Mouse (Mus musculus) thymus, postnatal 36 days (tissue): ENCODE results near the gene Immp2l.

ENCODE experiments used
- DNase-seq, 2 experiments: peaks; one replicate each; pipeline ENCODE4 v3.0.0; 2022; ENCODE audit warnings: mixed read lengths in 2 of 2

Gene Immp2l

GRCm38 (mm10) chr12:41322018-41322417 lies 298.1 kb downstream of the Immp2l start:
- no peak for DNase-seq

GRCm38 (mm10) chr12:41324418-41324817 lies 300.5 kb downstream of the Immp2l start:
- no peak for DNase-seq

DNA sequence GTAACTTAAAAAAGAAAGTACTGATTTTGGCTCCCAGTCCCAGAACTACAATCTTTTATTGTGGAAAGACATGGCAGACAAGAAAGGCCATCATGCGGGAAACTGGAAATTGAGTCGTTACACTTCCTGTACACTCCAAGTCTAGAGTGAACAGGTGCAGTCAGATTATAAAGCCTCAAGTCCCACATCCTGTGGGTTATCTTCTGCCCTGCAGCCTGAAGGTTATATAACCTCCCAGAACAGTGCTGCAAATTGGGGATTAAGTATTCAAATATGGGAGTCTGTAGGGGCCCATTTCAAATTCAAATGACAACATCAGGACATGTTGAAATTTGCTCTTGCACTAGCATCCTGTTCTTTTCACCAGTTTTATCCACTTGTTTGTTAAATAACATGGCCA lies 301.9 kb downstream of the Immp2l start:
- DNase-seq: no peak

DNA sequence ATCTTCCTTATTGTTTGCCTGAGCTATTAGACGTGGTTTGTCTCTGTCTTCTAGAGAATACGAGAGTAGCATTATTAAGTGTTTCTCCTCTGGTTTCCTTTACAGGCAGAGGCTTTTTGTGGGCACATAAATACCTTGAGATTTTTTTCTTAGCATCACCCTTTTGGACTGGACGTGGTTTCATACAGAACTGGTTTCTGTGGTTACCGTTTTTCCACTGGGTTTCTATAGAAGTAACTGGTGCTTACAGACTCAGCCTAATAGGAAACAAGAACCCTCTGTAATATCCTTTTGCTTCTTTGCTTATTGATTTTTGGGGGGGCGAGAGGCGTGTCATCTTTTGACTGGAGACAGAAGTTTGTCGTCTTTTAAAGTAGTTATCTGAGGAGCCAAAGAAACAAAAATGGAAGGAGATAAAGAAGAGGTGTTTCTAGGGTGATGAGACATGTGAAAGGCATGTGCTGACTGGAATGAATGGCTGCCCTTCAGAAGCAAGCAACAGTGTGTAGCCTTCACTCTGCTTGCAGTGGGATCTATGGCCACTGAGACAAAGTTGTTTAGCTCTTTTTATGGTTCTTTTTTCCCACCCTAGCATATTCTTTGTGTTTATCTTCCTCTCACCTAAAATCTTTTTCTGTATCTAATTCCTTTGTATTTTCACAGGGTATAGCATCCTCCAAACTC lies 307.2 kb downstream of the Immp2l start:
- DNase-seq: no peak

- no peak for DNase-seq
These were observed 321.7 kb downstream of the Immp2l start for GRCm38 (mm10) chr12:41345621-41346020.

DNA sequence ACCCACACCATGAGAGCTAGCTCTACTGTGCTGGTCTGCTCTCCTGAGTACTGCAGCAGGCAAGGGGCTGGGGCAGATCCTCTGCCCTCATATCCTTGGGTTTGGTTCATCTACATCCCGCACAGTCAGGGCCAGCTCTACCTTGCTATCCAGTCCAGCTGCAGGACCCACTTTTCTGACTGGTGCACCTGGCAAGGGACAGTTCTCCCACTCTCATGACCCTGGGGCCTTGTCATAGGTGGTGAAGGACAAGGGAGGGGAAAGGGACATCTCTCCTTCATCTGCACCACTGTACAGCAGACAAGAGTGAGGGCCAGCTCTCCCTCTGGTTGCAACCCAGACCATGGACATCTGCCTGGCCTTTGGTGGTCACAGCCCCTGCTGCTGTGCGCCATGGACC lies 323.6 kb downstream of the Immp2l start:
- DNase-seq: no peak

- no peak for DNase-seq
These were observed 325.5 kb downstream of the Immp2l start for GRCm38 (mm10) chr12:41349386-41349785.

DNA sequence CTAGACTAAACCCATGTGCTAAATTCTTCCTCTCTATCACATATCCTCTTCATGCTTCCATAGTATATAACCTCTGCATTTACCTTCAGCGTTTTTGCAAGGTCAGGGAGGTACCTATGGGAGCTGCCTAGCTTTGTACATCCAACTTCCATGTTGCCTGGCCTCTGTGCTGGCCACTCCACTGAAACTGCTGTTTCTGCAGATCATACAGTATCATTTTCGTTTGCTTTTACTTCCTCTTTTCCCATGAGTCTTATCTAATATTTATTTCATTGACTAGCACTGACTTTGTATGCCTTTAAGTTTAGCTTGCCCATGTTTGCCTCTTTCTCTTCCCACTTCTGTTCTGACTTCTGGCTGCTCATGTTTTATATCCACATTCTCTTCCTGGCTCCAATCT lies 325.9 kb downstream of the Immp2l start:
- no peak for DNase-seq

DNA sequence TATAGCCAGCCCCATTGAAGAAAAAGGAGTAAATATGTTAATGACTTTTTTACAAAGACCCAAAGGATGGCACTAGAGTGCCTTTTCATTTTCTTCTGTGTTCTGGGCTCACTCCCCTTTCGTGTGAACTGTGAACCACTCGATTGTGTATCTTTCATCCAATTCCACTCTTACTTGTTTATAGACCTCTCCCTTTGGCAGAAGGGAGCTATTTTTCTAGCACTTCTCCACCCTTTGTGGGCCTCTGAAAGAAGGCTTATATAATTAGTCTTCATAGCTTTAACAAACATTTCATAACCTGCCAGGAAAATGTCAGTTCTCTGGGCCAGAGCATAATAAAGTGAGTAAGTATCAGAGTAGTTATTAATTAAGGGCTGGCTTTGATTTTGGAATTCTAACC lies 327.4 kb downstream of the Immp2l start:
- DNase-seq: no peak

DNA sequence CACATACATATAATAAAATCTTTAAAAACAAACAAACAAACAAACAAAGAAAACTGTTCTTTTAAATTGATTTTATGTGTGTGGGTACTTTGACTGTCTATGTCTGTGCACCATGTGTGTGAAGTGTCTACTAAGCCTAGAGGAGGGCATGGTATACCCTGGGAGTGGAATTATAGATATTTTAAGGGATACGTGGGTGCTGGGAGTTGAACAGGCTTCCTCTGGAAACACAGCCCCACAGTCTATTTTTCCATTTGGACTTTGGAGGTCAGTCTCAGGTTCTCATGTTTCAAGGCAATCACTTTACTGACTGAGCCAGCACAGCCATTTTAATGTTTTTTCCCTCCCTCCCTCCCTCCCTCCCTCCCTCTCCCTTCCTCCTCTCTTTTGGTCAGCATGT lies 331.0 kb downstream of the Immp2l start:
- no peak for DNase-seq

GRCm38 (mm10) chr12:41356040-41356439 lies 332.1 kb downstream of the Immp2l start:
- DNase-seq: no peak

GRCm38 (mm10) chr12:41386685-41387084 lies 362.8 kb downstream of the Immp2l start:
- no peak for DNase-seq

- DNase-seq: no peak
These were observed 370.3 kb downstream of the Immp2l start for GRCm38 (mm10) chr12:41394231-41394630.

GRCm38 (mm10) chr12:41401136-41401535 lies 377.2 kb downstream of the Immp2l start:
- no peak for DNase-seq

DNA sequence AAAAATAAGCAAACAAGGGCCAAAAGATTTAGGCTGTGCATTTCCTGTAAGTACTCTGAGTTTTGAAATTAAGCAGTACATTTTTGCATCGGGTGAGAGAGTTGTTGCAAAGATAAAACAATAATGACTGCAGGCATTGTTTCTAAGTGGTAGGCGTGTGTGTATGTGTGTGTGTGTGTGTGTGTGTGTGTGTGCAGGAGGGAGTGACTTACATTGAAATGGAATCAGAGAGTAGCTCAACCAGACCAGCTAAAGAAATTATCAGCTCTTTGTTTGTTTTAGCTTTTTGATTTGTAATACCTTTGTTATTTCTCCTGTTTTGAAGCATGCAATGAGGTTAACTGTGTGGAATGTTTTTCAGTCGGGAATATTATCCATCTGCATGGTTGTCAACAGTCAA lies 378.0 kb downstream of the Immp2l start:
- no peak for DNase-seq

DNA sequence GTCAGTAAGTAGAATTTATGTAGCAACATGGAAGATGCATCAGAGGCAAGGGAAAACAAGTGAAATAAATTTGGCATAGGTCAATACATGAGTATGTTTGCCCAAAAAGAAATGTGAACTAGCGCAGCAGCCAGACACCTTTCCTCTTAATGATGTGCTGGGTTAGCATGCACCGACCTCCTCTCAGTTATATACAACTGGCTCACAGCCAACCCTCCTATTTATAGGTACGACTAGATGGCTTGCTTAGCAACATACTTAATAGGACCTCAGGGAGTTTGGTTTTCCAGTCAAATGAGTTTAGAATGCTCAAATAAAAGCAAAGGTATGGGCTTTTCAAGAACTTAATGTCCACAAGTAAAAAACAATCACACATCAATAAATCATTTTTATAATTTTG lies 385.5 kb downstream of the Immp2l start:
- DNase-seq: no peak

- no peak for DNase-seq
These were observed 392.7 kb downstream of the Immp2l start for GRCm38 (mm10) chr12:41416635-41417034.

- no peak for DNase-seq
These were observed 393.2 kb downstream of the Immp2l start for GRCm38 (mm10) chr12:41417099-41417498.

DNA sequence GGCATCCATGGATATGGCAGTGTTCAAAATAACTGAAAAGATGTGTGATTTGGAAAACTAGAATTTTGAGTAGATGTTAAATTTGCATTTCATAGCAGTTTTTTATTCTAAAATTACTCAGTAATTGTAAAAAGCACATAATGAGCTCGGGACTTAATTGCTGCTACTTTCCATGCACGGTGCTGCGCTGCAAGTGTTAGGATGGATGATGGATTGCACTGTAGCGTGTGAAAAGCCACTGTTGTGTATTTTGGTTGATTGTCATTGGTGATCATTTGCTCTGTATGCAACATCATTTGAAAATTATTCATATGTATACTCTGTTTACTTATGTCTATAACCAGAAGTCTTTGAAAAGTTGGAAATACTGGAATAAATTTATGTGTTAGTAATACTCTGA lies 394.1 kb downstream of the Immp2l start:
- DNase-seq: no peak

DNA sequence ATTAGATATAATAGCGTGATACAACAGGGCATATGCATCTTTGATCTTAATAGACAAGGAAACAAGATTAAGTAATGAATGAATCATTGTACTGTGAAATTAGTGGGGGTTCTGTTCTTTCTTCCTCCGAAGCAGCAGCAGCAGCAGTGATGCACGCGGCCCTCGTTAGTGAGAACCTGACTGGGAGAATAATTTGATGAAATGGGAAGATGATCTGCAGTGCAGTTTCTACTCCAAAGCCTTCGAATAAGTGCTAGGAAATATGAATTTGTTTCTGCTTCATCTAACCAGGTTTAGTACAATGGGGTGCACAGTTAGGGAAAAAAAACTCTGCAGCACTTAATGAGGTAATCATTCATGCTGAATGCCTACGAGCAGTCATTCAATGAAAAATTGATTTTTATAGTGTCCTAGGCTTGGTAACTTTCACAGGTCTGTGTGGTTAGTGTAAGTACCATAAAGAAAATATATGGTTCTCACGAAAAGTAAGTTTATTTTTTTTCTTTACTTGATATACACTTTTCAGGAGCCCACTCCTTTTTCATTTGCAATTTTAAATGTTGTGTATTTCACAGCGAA lies 401.3 kb downstream of the Immp2l start:
- DNase-seq: no peak

DNA sequence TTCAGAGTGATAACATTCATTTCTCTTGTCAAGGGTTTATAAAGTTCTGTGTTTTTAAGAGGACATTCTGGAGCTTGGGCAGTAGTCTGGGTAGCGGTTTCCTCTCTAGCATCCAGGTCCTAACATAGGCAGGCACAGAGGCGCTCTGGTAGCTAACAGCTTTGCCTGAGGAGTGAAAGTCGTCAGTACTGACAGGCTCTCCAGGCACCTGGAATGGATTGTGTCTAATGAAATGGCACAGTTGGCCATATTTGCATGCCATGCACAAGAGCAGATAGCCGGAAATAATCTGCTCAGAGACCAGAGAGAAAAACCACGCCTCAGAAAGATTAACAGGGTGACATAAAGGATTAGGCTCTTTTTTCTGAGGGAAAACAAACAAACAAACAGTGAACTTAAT lies 403.6 kb downstream of the Immp2l start:
- DNase-seq: no peak

- no peak for DNase-seq
These were observed 404.9 kb downstream of the Immp2l start for GRCm38 (mm10) chr12:41428806-41429205.

DNA sequence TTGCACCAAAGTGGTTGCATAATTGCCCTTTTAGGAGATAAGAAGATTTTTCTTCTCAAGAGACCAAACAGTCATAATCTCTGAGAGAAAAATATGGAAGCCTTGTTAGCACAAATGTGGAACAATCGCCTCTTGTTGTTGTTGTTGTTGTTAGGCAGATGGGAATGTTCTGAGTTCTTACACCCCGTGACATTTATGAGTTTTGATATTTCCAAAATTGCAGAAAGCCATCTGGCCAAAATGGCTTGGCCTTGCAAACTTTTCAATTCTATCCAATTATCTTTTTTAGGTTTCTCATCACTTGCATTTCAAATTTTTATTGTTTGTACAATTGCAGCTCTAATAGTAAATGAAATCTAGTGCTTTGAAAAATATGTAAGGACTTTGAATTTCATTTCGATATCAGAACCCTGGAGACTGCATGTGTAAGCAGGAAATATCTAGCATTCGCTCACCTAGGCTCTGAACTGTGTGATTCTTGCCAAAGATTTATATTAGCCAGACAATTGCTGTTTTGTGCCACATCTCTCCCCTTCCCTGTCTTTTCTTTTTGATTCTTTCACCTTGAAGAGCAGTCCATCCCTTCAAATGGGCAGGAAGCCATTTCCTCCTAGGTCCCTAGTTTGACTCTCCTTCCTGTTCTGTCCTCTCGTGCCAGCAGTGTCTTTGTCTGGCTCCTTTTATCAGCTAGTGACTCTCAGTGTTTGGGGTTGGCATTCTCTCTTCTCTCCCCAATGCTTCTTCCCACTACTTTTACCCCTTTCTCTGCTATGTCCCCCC lies 412.5 kb downstream of the Immp2l start:
- DNase-seq: no peak

DNA sequence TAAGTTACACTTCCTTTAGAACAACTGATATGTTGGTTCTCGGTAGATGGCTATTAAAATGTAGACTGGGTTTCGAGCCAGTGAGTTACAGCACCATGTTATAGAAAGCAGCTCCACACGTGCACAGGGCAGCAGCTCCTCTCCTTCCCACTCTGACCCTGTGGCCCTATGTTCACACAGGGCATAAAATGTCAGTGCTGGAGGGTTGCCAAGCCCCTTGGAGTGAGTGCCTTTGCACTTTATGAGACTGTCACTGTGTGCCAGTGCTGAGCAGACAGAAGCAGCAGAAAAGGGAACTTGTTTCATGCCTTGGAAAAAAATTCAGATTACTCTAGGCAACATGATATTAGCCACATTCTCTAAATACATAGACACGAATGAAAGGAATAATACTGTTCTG lies 414.6 kb downstream of the Immp2l start:
- DNase-seq: no peak
